Mouse (Mus musculus) liver, embryonic 11.5 days (tissue): ENCODE measurements around the gene Rgs9. TPM values are rescaled to one million over a fixed set of nuclear protein-coding genes. Genes with fewer than 3 reads are reported as not detected.

ENCODE experiments used
- ATAC-seq: fragments of 200-750 bp; cut with Nextera tagmentation; replicated peaks from 2 replicates; pipeline ENCODE4 v1.8.0; 2017; ENCODE audit warnings: moderate number of reproducible peaks, mild to moderate bottlenecking, moderate TSS enrichment, moderate library complexity; ENCODE audit not compliant: low FRiP score
- DNase-seq: peaks from one replicate; pipeline ENCODE4 v3.0.0-alpha.2; 2017; ENCODE audit warnings: low spot score
- H3K27ac ChIP-seq: fragments of 300-500 bp; sonication (generic); 2 replicates; pipeline ENCODE4 v1.5.1; 2014; ENCODE audit warnings: mild to moderate bottlenecking, low read depth, low read length, control low read depth
- H3K27me3 ChIP-seq: fragments of 300-500 bp; sonication (generic); replicated peaks from 2 replicates; pipeline ENCODE4 v1.6.1; 2014; ENCODE audit warnings: low read length, mixed read lengths; ENCODE audit not compliant: control insufficient read depth, insufficient read depth
- H3K36me3 ChIP-seq: fragments of 300-500 bp; sonication (generic); 2 replicates; pipeline ENCODE4 v1.6.1; 2014; ENCODE audit warnings: mild to moderate bottlenecking, low read length, moderate library complexity, mixed read lengths; ENCODE audit not compliant: control insufficient read depth, insufficient read depth
- H3K4me1 ChIP-seq: fragments of 300-500 bp; sonication (generic); replicated peaks from 2 replicates; pipeline ENCODE4 v1.6.1; 2014; ENCODE audit warnings: low read length, mixed read lengths; ENCODE audit not compliant: control insufficient read depth, insufficient read depth
- H3K4me2 ChIP-seq: fragments of 300-500 bp; sonication (generic); 2 replicates; pipeline ENCODE4 v1.6.1; 2014; ENCODE audit warnings: mild to moderate bottlenecking, control low read depth, moderate library complexity
- H3K4me3 ChIP-seq: fragments of 300-500 bp; sonication (generic); 2 replicates; pipeline ENCODE4 v1.5.1; 2014; ENCODE audit warnings: low read depth, low read length, control low read depth
- H3K9ac ChIP-seq: fragments of 300-500 bp; sonication (generic); 2 replicates; pipeline ENCODE4 v1.6.1; 2014; ENCODE audit warnings: low read depth, low read length, control low read depth
- H3K9me3 ChIP-seq: fragments of 300-500 bp; sonication (generic); 2 replicates; pipeline ENCODE4 v1.6.1; 2016; ENCODE audit warnings: low read length, inconsistent platforms, mixed read lengths; ENCODE audit not compliant: control insufficient read depth
- WGBS: fragments of 180-500 bp; shearing (Covaris S2); extraction: QIAGEN DNeasy Blood & Tissue Kit; methylation state at CpG from one replicate; pipeline ENCODE4 v1.1.7; 2014; 5-methylcytosine and 5-hydroxymethylcytosine counted together
- polyA plus RNA-seq: library from polyadenylated mRNA; unstranded; fragments of >200 nt; fragmentation: Nextera tagmentation; extraction: Ambion mirVana; gene quantifications from 2 replicates; pipeline ENCODE4 v1.2.1, GENCODE M21; 2014

Gene Rgs9
- polyA plus RNA-seq, 1 experiment from 2014 or later = 0.25 TPM

- DNase-seq (no peak), ATAC-seq (no peak)
- Histone ChIP-seq H3K27ac (no peak overlapping the region), H3K4me3 (no peak overlapping the region), H3K4me1 (no peaks in the 10 kb centered on the region), H3K4me2 (no peak overlapping the region), H3K27me3 (no peaks in the 10 kb centered on the region), H3K9ac (no peak overlapping the region), H3K36me3 (no peaks in the 10 kb centered on the region), H3K9me3 (no peaks in the 10 kb centered on the region)
- WGBS = 63% methylated on average over 6 of the region's 6 CpGs
These were observed 110.2 kb downstream of the Rgs9 start for GRCm38 (mm10) chr11:109187631-109188184.

- Histone ChIP-seq H3K4me2 (no peak overlapping the region), H3K9ac (no peak overlapping the region), H3K27me3 (no peaks in the 10 kb centered on the region), H3K4me1 (no peaks in the 10 kb centered on the region), H3K9me3 (no peaks in the 10 kb centered on the region), H3K4me3 (no peak overlapping the region), H3K36me3 (no peaks in the 10 kb centered on the region), H3K27ac (no peak overlapping the region)
- 78% methylated on average over 7 of the region's 7 CpGs for WGBS
- ATAC-seq = no peak
- no peak for DNase-seq
These were observed 116.8 kb downstream of the Rgs9 start for GRCm38 (mm10) chr11:109181118-109181517.

GRCm38 (mm10) chr11:109180290-109180689 lies 117.6 kb downstream of the Rgs9 start:
- no peaks in the 10 kb centered on the region for H3K9me3 ChIP-seq
- H3K27ac ChIP-seq = no peak overlapping the region
- H3K4me2 ChIP-seq = no peak overlapping the region
- H3K36me3 ChIP-seq = no peaks in the 10 kb centered on the region
- no peak overlapping the region for H3K4me3 ChIP-seq
- no peaks in the 10 kb centered on the region for H3K27me3 ChIP-seq
- H3K9ac ChIP-seq = no peak overlapping the region
- WGBS = 74% methylated on average over 11 of the region's 11 CpGs
- ATAC-seq (no peak), DNase-seq (no peak)
- no peaks in the 10 kb centered on the region for H3K4me1 ChIP-seq

GRCm38 (mm10) chr11:109178788-109179518 lies 119.0 kb downstream of the Rgs9 start:
- Histone ChIP-seq H3K9ac (no peak overlapping the region), H3K27ac (no peak overlapping the region), H3K27me3 (no peaks in the 10 kb centered on the region), H3K4me2 (no peak overlapping the region), H3K4me1 (no peaks in the 10 kb centered on the region), H3K4me3 (no peak overlapping the region), H3K36me3 (no peaks in the 10 kb centered on the region), H3K9me3 (no peaks in the 10 kb centered on the region)
- no peak for DNase-seq
- ATAC-seq = no peak
- 52% methylated on average over 8 of the region's 8 CpGs for WGBS

GRCm38 (mm10) chr11:109175376-109175969 lies 122.5 kb downstream of the Rgs9 start:
- Histone ChIP-seq H3K27ac (no peak overlapping the region), H3K4me1 (no peaks in the 10 kb centered on the region), H3K9ac (no peak overlapping the region), H3K27me3 (no peaks in the 10 kb centered on the region), H3K9me3 (0 out of 2 replicates have a peak, but pooled peaks cover 4% of the 10 kb centered on the region), H3K36me3 (no peaks in the 10 kb centered on the region), H3K4me3 (no peak overlapping the region), H3K4me2 (no peak overlapping the region)
- WGBS = 82% methylated on average over 8 of the region's 8 CpGs
- DNase-seq (no peak), ATAC-seq (no peak)

Other genes with a start within 250 kb of the Rgs9 start
- gene E030025P04Rik, start 153.8 kb downstream of the Rgs9 start, polyA plus RNA-seq = not detected in 2 replicates
- gene Gna13, start 64.7 kb upstream of the Rgs9 start, polyA plus RNA-seq = 24.9 and 25.3 TPM in 2 replicates
- not detected in 2 replicates for gene 9930022D16Rik, start 115.8 kb upstream of the Rgs9 start, polyA plus RNA-seq
- gene Amz2, start 127.8 kb upstream of the Rgs9 start, polyA plus RNA-seq = 33.7 and 35.5 TPM in 2 replicates
- 5.8 and 6.2 TPM in 2 replicates for gene Arsg, start 175.2 kb upstream of the Rgs9 start, polyA plus RNA-seq
- gene Slc16a6, start 175.5 kb upstream of the Rgs9 start, polyA plus RNA-seq = 52.2 and 58.7 TPM in 2 replicates